Mouse (Mus musculus) embryonic facial prominence, embryonic 11.5 days (tissue): Measurements from ENCODE around the gene Ispd. TPM values are rescaled to one million over a fixed set of nuclear protein-coding genes. Genes with fewer than 3 reads are reported as not detected.

Experiments
- ATAC-seq: fragments of 200-750 bp; cut with Nextera tagmentation; replicated peaks from 2 replicates; pipeline ENCODE4 v1.8.0; 2017; ENCODE audit warnings: low read depth; ENCODE audit not compliant: insufficient number of reproducible peaks, low FRiP score, low TSS enrichment
- DNase-seq: peaks from one replicate; pipeline ENCODE4 v3.0.0-alpha.2; 2015; ENCODE audit warnings: low spot score
- H3K27ac ChIP-seq: fragments of 300-500 bp; sonication (generic); replicated peaks from 2 replicates; pipeline ENCODE4 v1.5.1; 2014; ENCODE audit warnings: mild to moderate bottlenecking, low read depth, low read length, control low read depth
- H3K27me3 ChIP-seq: fragments of 300-500 bp; sonication (generic); 2 replicates; pipeline ENCODE4 v1.6.1; 2014; ENCODE audit warnings: mild to moderate bottlenecking, low read length, moderate library complexity, mixed read lengths; ENCODE audit not compliant: control insufficient read depth, insufficient read depth
- H3K36me3 ChIP-seq: fragments of 300-500 bp; sonication (generic); replicated peaks from 2 replicates; pipeline ENCODE4 v1.6.1; 2014; ENCODE audit warnings: low read depth, mild to moderate bottlenecking, low read length, moderate library complexity, mixed read lengths; ENCODE audit not compliant: control insufficient read depth, insufficient read depth
- H3K4me1 ChIP-seq: fragments of 300-500 bp; sonication (generic); 2 replicates; pipeline ENCODE4 v1.6.1; 2014; ENCODE audit warnings: low read length, mixed read lengths; ENCODE audit not compliant: control insufficient read depth, insufficient read depth
- H3K4me2 ChIP-seq: fragments of 300-500 bp; sonication (generic); 2 replicates; pipeline ENCODE4 v1.6.1; 2014; ENCODE audit warnings: low read depth, mild to moderate bottlenecking, control low read depth, low read length, moderate library complexity
- H3K4me3 ChIP-seq: fragments of 300-500 bp; sonication (generic); 2 replicates; pipeline ENCODE4 v1.5.1; 2014; ENCODE audit warnings: low read depth, low read length, control low read depth
- H3K9ac ChIP-seq: fragments of 300-500 bp; sonication (generic); replicated peaks from 2 replicates; pipeline ENCODE4 v1.6.1; 2014; ENCODE audit warnings: mild to moderate bottlenecking, control low read depth, low read length
- H3K9me3 ChIP-seq: fragments of 300-500 bp; sonication (generic); replicated peaks from 2 replicates; pipeline ENCODE4 v1.6.1; 2016; ENCODE audit warnings: mild to moderate bottlenecking, low read length, inconsistent platforms, mixed read lengths; ENCODE audit not compliant: control insufficient read depth
- WGBS: fragments of 180-500 bp; shearing (Covaris S2); extraction: QIAGEN DNeasy Blood & Tissue Kit; methylation state at CpG from one replicate; pipeline ENCODE4 v1.1.7; 2014; 5-methylcytosine and 5-hydroxymethylcytosine counted together
- polyA plus RNA-seq: library from polyadenylated mRNA; unstranded; fragments of >200 nt; fragmentation: Nextera tagmentation; extraction: Ambion mirVana; gene quantifications from 2 replicates; pipeline ENCODE4 v1.2.1, GENCODE M21; 2014

Gene Ispd
- polyA plus RNA-seq, 1 experiment from 2014 or later, result 7.7 TPM

GRCm38 (mm10) chr12:36509954-36510642, 128.8 kb downstream of the Ispd start:
- ATAC-seq (no peak), DNase-seq (peak; percentile 24)
- WGBS, result 67% methylated on average over 10 of the region's 10 CpGs
- Histone ChIP-seq H3K4me1 (no peaks in the 10 kb centered on the region), H3K4me2 (no peak overlapping the region), H3K9me3 (no peaks in the 10 kb centered on the region), H3K4me3 (no peak overlapping the region), H3K36me3 (no peaks in the 10 kb centered on the region), H3K27me3 (no peaks in the 10 kb centered on the region), H3K9ac (no peak overlapping the region), H3K27ac (no peak overlapping the region)

GRCm38 (mm10) chr12:36521774-36522173, 140.5 kb downstream of the Ispd start:
- no peak for ATAC-seq
- no peaks in the 10 kb centered on the region for H3K36me3 ChIP-seq
- 95% methylated on average over 2 of the region's 2 CpGs for WGBS

GRCm38 (mm10) chr12:36523515-36523914, 142.3 kb downstream of the Ispd start:
- H3K9me3 ChIP-seq, result no peaks in the 10 kb centered on the region
- no peaks in the 10 kb centered on the region for H3K27me3 ChIP-seq
- WGBS, result 86% methylated on average over 2 of the region's 2 CpGs
- H3K4me1 ChIP-seq, result no peaks in the 10 kb centered on the region
- H3K27ac ChIP-seq, result no peak overlapping the region
- no peak overlapping the region for H3K9ac ChIP-seq
- no peak overlapping the region for H3K4me2 ChIP-seq
- no peaks in the 10 kb centered on the region for H3K36me3 ChIP-seq
- no peak overlapping the region for H3K4me3 ChIP-seq
- ATAC-seq, result no peak
- DNase-seq, result no peak

More at GRCm38 (mm10) chr12:36521774-36522173, 140.5 kb downstream of the Ispd start:
- Histone ChIP-seq H3K4me1 (no peaks in the 10 kb centered on the region), H3K27me3 (no peaks in the 10 kb centered on the region), H3K9ac (no peak overlapping the region), H3K4me2 (no peak overlapping the region), H3K4me3 (no peak overlapping the region), H3K9me3 (no peaks in the 10 kb centered on the region), H3K27ac (no peak overlapping the region)
- no peak for DNase-seq

GRCm38 (mm10) chr12:36530920-36531319, 149.7 kb downstream of the Ispd start:
- Histone ChIP-seq H3K9me3 (no peaks in the 10 kb centered on the region), H3K4me3 (no peak overlapping the region), H3K4me1 (no peaks in the 10 kb centered on the region), H3K36me3 (no peaks in the 10 kb centered on the region), H3K27me3 (no peaks in the 10 kb centered on the region), H3K9ac (no peak overlapping the region), H3K27ac (no peak overlapping the region), H3K4me2 (no peak overlapping the region)
- ATAC-seq (no peak), DNase-seq (no peak)
- 73% methylated on average over 2 of the region's 2 CpGs for WGBS

DNA sequence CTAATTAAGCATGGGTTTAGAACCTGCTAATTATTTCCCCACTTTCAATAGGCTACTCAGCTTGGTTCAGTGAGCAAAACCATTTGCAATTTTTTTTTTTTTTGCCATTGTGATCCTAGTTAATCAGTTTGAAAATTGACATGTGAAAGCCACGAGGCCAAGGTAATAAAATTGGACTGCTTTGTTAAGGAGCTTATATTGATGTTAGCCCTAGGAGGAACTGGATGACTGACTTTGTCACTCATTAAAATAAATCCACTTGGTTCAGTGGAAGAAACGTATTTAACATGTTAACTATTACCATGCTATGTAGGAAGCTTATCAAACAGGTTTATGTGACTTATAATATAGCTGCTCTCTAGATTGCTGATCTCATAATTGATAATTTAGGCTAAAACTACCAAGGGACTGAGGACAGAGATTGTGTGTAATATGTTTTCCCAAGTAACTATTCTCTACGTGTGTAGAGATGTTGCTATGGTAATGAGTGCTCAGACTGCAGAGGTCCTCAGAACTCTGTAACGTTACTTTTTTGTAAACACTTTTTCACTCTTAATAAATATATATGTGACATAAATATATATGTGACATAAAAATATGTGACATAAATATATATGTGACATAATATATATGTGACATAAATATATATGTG, 150.3 kb downstream of the Ispd start:
- H3K9me3 ChIP-seq, result no peaks in the 10 kb centered on the region
- H3K27me3 ChIP-seq, result no peaks in the 10 kb centered on the region
- no peak overlapping the region for H3K4me3 ChIP-seq
- no peak overlapping the region for H3K9ac ChIP-seq
- H3K4me1 ChIP-seq, result no peaks in the 10 kb centered on the region
- 60% methylated on average over 4 of the region's 4 CpGs for WGBS
- no peak overlapping the region for H3K4me2 ChIP-seq
- ATAC-seq (no peak), DNase-seq (no peak)
- no peaks in the 10 kb centered on the region for H3K36me3 ChIP-seq
- H3K27ac ChIP-seq, result no peak overlapping the region

DNA sequence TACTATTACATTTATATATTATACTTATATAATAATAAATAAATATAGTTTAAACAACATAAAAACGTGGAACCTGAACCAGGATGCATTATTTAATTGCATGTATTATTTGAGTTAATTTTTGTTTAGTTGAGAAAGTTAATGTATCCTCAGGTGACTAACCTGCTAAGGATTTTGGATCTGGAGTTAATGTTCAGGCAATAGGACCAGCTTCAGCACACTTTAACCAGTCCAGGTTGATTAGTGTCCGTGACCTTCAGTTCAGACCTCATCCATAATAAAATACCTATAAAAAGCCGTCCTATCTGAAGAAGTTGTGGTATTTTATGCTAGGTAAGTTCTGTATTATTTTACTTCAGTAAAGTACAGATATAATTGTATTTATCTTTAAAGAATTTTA, 151.3 kb downstream of the Ispd start:
- H3K27me3 ChIP-seq, result no peaks in the 10 kb centered on the region

GRCm38 (mm10) chr12:36533160-36533900, 152.1 kb downstream of the Ispd start:
- Histone ChIP-seq H3K27me3 (no peaks in the 10 kb centered on the region), H3K4me2 (no peak overlapping the region), H3K9ac (no peak overlapping the region), H3K9me3 (no peaks in the 10 kb centered on the region), H3K27ac (no peak overlapping the region), H3K36me3 (no peaks in the 10 kb centered on the region), H3K4me1 (no peaks in the 10 kb centered on the region), H3K4me3 (no peak overlapping the region)
- WGBS, result 83% methylated on average over 2 of the region's 2 CpGs
- no peak for ATAC-seq
- no peak for DNase-seq

More for the DNA sequence above, 151.3 kb downstream of the Ispd start:
- H3K4me2 ChIP-seq, result no peak overlapping the region
- H3K9ac ChIP-seq, result no peak overlapping the region
- no peaks in the 10 kb centered on the region for H3K9me3 ChIP-seq
- no peak overlapping the region for H3K27ac ChIP-seq
- DNase-seq (no peak), ATAC-seq (no peak)
- no peaks in the 10 kb centered on the region for H3K36me3 ChIP-seq
- no peaks in the 10 kb centered on the region for H3K4me1 ChIP-seq
- no peak overlapping the region for H3K4me3 ChIP-seq
- 84% methylated on average over 3 of the region's 3 CpGs for WGBS

DNA sequence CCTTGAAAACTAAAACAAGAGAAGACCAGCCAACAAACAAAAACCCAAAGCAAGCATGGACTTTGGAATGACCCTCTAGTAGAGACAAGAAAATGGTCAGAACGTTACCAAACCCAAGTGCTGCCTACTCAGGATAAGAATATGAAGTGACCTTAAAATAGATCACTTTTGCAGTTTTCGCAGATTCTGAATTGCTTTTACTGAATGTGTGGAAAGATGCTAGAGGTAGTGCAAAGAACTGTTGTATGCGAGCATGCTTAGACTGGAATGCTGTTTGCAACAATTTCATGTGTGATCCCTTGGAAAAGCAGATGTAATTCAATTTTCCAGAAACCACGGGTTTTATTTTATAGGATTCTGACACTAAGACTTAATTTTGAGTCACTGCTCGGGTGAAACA, 153.3 kb downstream of the Ispd start:
- 90% methylated on average over 5 of the region's 5 CpGs for WGBS
- no peaks in the 10 kb centered on the region for H3K4me1 ChIP-seq
- H3K27me3 ChIP-seq, result no peaks in the 10 kb centered on the region
- no peaks in the 10 kb centered on the region for H3K9me3 ChIP-seq
- no peak for DNase-seq
- H3K4me2 ChIP-seq, result no peak overlapping the region
- no peak for ATAC-seq
- H3K4me3 ChIP-seq, result no peak overlapping the region
- no peak overlapping the region for H3K27ac ChIP-seq
- H3K9ac ChIP-seq, result no peak overlapping the region
- no peaks in the 10 kb centered on the region for H3K36me3 ChIP-seq
